Mouse (Mus musculus) cerebellum, postnatal 4 days (tissue): ENCODE results near the gene Pbx1.
A peak's percentile ranks its signal among the peaks of the same experiment; 100 is the strongest.

Source experiments
- DNase-seq, 2 experiments: peaks; one replicate each; pipeline ENCODE4 v3.0.0; 2022; ENCODE audit warnings: low spot score in 2 of 2, mixed read lengths in 1 of 2

Pbx1 gene

GRCm38 (mm10) chr1:168344262-168344661 lies 87.8 kb downstream of the Pbx1 start:
- DNase-seq: no peak

- DNase-seq: no peak
Observed at GRCm38 (mm10) chr1:168342269-168342668, 89.8 kb downstream of the Pbx1 start.

GRCm38 (mm10) chr1:168341863-168342262 lies 90.2 kb downstream of the Pbx1 start:
- no peak for DNase-seq

- no peak for DNase-seq
Observed at GRCm38 (mm10) chr1:168341368-168341767, 90.7 kb downstream of the Pbx1 start.

GRCm38 (mm10) chr1:168336238-168336818 lies 95.7 kb downstream of the Pbx1 start:
- DNase-seq: no peak

GRCm38 (mm10) chr1:168334831-168335574 lies 97.1 kb downstream of the Pbx1 start:
- no peak for DNase-seq

- DNase-seq: no peak
Observed at GRCm38 (mm10) chr1:168332056-168332455, 100.0 kb downstream of the Pbx1 start.

- DNase-seq: no peak
Observed at GRCm38 (mm10) chr1:168328236-168328605, 103.8 kb downstream of the Pbx1 start.

GRCm38 (mm10) chr1:168327405-168328235 lies 104.5 kb downstream of the Pbx1 start:
- no peak for DNase-seq

GRCm38 (mm10) chr1:168325786-168326185 lies 106.3 kb downstream of the Pbx1 start:
- no peak for DNase-seq

GRCm38 (mm10) chr1:168324306-168325085 lies 107.6 kb downstream of the Pbx1 start:
- DNase-seq: no peak

GRCm38 (mm10) chr1:168323436-168324108 lies 108.5 kb downstream of the Pbx1 start:
- no peak for DNase-seq

- DNase-seq: peak in 1 of 2 experiments; percentile 25
Observed at GRCm38 (mm10) chr1:168322892-168323291, 109.2 kb downstream of the Pbx1 start.

GRCm38 (mm10) chr1:168319695-168320094 lies 112.4 kb downstream of the Pbx1 start:
- DNase-seq: no peak

GRCm38 (mm10) chr1:168318899-168319469 lies 113.1 kb downstream of the Pbx1 start:
- no peak for DNase-seq

GRCm38 (mm10) chr1:168313772-168314171 lies 118.3 kb downstream of the Pbx1 start:
- no peak for DNase-seq

GRCm38 (mm10) chr1:168312710-168313447 lies 119.2 kb downstream of the Pbx1 start:
- no peak for DNase-seq

GRCm38 (mm10) chr1:168309101-168309521 lies 123.0 kb downstream of the Pbx1 start:
- DNase-seq: no peak

- no peak for DNase-seq
Observed at GRCm38 (mm10) chr1:168307275-168308182, 124.5 kb downstream of the Pbx1 start.
